Mouse (Mus musculus) MEL (cell line): ENCODE data around the gene Gm4303.
"Not testable (repeated sequence)": the region's sequence is repeated elsewhere in the genome, so short reads cannot be mapped to it uniquely, and the experiment has no call there.

Experiments used
- CTCF ChIP-seq, 3 experiments: IDR thresholded peaks in 2 of 3; conservative IDR thresholded peaks in 1 of 3; 2 replicates each; pipeline ENCODE4 v1.5.1; 2011 to 2012; ENCODE audit warnings: low read length in 3 of 3, low read depth in 2 of 3, mild to moderate bottlenecking in 2 of 3, improper control_type of control experiment in 1 of 3, inconsistent platforms in 1 of 3, mixed read lengths in 1 of 3, moderate library complexity in 1 of 3; ENCODE audit not compliant: control insufficient read depth in 1 of 3, insufficient read depth in 1 of 3, poor library complexity in 1 of 3, severe bottlenecking in 1 of 3
- EP300 ChIP-seq, 2 experiments: IDR thresholded peaks; 2 replicates each; pipeline ENCODE4 v1.6.1; 2011; ENCODE audit warnings: improper control_type of control experiment in 2 of 2, low read length in 2 of 2, low read depth in 1 of 2, mild to moderate bottlenecking in 1 of 2
- POLR2A ChIP-seq, 2 experiments: IDR thresholded peaks; 2 replicates each; pipeline ENCODE4 v1.6.1; 2011 to 2012; ENCODE audit warnings: low read length in 2 of 2, mild to moderate bottlenecking in 2 of 2, control low read depth in 1 of 2, improper control_type of control experiment in 1 of 2, low read depth in 1 of 2, moderate library complexity in 1 of 2; ENCODE audit not compliant: control insufficient read depth in 1 of 2, insufficient read depth in 1 of 2, poor library complexity in 1 of 2
- TAL1 ChIP-seq: IDR thresholded peaks from 2 replicates; pipeline ENCODE4 v1.6.1; 2012; ENCODE audit warnings: mild to moderate bottlenecking, inconsistent platforms, low read length, moderate library complexity, mixed read lengths

GRCm38 (mm10) chr10:100356841-100357240, 11.1 kb downstream of the Gm4303 start:
- TF ChIP-seq POLR2A (IDR thresholded peaks at IDR 0.05; ENCODE audit: control insufficient read depth in 1 of 2, insufficient read depth in 1 of 2, low read depth in 1 of 2, low read length in 2 of 2, poor library complexity in 1 of 2); TAL1; EP300 (IDR thresholded peaks at IDR 0.05; ENCODE audit: low read depth in 1 of 2, low read length in 2 of 2); CTCF (IDR thresholded peaks at IDR 0.05 in 2 of 3, conservative IDR thresholded peaks at IDR 0.05 in 1 of 3; ENCODE audit: control insufficient read depth in 1 of 3, insufficient read depth in 1 of 3, low read depth in 2 of 3, low read length in 3 of 3, poor library complexity in 1 of 3, severe bottlenecking in 1 of 3): not testable (repeated sequence)
